Mouse (Mus musculus) adrenal gland, postnatal 25 days (tissue): Measurements from ENCODE around the gene Pum2. TPM values are rescaled to one million over a fixed set of nuclear protein-coding genes. Genes with fewer than 3 reads are reported as not detected.

Experiments used
- DNase-seq: peaks from one replicate; pipeline ENCODE4 v3.0.0; 2021; ENCODE audit warnings: mixed read lengths
- total RNA-seq: library from RNA; stranded (reverse); gene quantifications from 2 replicates; pipeline ENCODE4 v1.2.3, GENCODE M21; 2021

Pum2 gene
- total RNA-seq, 1 experiment from 2014 or later, result 159 TPM

GRCm38 (mm10) chr12:8761058-8761457 lies 87.1 kb downstream of the Pum2 start:
- DNase-seq, result no peak

GRCm38 (mm10) chr12:8762667-8763066 lies 88.7 kb downstream of the Pum2 start:
- DNase-seq, result no peak

- no peak for DNase-seq
Observed at GRCm38 (mm10) chr12:8764221-8764930, 90.4 kb downstream of the Pum2 start.

- DNase-seq, result peak; percentile 86
Observed at GRCm38 (mm10) chr12:8770946-8771843, 97.3 kb downstream of the Pum2 start, which contains the start of gene Sdc1. Sdc1 (plus strand) TSS chr12:8771323.

DNA sequence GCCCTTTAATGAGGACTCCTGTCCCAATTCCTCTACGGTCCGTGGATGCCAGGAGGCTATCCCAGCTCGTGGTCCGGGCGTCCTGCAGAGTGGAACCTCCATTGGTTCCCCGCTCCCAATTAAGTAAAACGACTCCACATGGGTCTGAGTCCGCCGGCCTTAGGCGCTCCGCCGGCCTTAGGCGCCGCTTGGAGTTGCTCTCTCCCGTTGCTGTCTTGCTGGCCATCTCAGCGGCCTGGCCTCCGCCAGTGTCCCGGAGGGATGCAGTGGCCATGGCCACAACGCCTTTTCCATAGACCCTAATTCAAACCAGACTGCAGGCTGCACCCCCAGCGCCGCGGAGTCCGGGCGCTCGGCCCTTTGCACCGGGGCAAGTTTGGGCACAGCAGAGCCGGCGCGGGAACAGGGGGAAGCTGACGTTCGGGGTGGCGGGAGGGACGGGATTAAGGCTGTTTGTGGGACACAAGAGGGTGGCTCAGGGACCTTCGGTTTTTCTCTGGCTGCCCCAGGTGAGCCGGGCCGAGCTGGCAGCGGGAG lies 98.0 kb downstream of the Pum2 start:
- peak; percentile 38 for DNase-seq

- peak; percentile 56 for DNase-seq
Observed at GRCm38 (mm10) chr12:8772451-8773143, 98.7 kb downstream of the Pum2 start.

DNA sequence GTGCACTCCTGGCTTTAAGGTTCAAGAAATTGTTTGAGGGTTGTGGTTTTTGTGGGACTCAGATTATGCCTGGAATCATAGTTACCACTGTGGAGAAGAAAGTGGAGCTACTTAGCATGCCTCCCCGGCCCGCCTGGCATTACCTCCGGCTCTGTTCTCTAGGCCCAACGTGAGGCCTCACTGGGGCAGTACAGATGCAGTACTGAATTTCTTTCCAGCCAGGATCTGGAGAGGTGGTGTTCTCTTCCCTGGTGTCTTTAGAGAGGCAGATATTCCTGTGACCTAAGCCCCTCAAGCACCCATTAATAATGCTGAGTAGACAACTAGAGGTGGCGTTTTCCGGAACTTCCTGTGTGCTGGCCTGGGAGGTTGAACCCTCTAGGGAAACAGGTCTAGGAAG lies 99.4 kb downstream of the Pum2 start:
- no peak for DNase-seq

GRCm38 (mm10) chr12:8774183-8774582 lies 100.2 kb downstream of the Pum2 start:
- DNase-seq, result no peak

DNA sequence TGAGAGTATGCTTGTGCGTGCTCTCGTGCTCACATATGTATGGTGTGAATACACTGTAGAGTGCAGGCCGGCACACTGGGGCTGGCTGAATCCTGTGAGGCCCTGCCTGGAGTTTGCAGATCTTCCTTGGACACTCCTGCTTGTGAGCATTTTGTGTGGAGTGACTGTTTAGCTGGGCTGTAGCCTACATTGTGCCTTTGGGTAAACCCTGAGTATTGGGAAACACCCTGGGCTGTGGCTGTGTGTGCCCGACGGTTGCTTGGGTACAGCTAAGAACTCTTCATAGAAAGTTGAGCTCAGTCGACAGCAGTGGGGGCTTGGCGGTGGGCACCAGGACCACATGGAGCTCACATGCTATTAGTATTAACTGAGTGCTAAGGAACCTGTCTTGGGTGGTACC lies 102.3 kb downstream of the Pum2 start:
- no peak for DNase-seq

DNA sequence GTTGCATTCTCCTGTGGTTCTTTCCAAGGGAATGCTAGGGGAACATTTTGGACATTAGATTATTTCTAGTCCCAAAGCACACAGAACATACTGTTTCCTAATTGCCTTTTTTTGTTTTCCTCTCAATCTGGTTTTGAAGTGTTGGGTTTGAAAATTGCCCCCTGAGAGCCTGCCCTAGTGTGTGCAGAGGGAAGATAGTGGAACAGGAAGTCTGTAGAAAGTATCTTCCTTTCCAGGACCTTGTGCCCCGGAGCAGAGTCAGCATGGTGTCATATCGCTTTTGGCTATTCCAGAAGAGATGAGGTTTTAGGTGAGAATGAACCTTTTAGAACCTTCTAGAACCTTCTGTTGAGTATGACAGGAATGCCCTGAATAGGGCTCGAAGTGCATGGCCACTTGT lies 102.8 kb downstream of the Pum2 start:
- DNase-seq, result no peak

DNA sequence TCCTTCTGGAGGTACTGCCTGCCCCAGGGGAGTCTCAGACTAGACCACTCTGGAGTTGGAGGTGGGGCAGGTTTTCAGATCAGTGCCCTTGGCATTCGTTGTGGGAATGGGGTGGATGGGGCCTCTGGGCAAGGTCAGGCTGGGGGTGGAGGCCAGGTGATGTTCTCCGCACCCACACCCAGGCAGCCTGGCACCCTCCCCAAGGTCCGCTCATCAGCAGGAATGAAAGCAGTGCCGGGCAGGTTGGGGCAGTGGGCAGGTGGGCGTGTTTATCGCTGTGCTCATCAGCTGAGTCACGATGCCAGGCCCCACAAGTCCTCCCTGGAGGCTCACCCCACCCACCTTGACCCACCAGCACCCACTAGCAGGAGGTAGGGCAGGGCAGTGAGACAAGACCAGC lies 104.2 kb downstream of the Pum2 start:
- no peak for DNase-seq

DNA sequence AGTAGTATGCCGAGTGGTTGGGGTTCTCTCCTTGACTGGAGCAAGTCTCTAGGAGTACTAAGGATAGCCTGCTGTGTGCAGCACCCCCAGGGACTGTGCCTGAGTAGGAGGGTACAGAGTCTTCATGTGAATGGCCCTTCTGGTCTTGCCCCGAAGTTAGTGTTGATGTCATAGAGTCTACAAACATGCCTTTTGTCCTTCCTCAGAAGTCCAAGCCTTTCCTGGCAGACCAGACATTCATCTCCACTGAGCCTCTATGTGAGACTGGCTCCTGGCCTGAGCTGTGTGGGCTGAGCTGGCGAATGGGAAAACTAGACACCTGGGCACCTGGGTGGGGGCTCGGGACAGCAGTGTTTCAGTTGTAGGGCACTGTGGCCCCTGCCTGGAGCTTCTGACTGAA lies 105.9 kb downstream of the Pum2 start:
- DNase-seq, result no peak

DNA sequence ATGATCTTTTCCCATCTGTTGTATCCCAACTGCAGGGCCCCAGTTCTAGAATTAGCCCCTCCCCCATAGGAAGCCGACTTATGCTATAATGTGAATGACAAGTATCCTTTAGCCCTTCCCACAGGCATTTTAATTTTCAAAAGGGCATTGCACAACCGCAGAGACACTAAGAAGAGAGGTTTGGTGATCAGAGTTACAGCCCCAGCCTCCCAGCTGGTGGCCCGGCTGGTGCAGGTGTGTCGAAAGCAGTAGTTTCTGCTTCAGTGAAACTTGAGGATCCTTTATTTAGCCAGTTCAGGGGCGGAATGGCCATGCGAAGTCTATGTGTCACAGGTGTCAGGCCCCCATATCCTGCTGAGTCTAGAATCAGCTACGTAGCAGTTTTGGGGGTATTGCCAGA lies 107.2 kb downstream of the Pum2 start:
- no peak for DNase-seq

DNA sequence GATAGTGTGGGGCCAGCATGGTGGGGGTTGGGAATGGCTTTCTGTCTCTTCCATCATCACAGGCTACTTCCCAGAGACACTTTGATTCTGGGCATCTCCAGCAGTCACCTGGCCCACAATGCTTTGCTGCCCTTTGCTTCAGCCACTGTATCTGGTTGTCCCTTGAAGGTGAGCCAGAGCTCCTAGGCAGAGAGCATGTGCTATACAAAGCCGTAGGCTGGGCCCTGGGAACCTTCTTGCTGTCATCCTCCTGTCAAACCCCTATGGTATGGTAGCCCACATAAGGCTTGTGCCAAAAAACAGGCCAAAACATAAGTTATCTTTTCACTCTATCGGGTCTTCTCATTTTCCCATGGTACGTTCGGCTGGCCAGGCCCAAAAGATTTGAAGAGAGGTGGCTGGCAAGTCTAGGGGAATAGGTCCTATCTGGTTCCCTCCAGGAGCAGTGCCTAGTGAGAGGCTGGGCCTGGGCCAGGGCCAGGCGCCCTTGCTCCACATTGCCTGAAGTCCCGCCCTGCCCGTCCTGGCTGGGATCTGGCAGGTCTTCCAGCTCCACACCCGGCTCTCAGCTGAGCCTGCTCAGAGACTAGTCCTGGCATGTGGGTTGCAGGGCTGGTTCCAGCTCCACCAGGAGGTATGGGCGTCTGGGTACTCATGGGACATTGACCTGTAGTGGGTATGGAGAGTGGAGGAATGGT lies 107.9 kb downstream of the Pum2 start:
- peak; percentile 67 for DNase-seq

DNA sequence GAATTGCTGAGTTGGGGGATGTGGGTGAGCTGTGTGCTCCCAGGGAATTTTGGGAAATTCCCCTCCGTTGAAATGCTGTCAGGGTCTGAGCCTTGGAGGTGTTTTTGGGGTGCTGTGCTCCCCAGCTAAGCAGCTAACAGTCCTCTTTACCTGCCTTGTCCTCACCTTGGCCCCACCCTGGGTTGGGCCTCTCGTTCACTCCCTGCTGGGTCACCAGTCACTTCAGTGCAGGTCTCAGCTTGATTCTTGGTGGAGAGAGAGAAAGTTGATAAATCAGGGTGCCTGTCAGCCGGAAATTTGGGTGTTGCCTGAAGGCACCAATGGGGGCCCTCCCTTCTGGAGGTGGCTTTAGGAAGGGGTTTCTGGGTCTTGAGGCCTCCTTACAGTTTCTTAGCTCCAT lies 108.6 kb downstream of the Pum2 start:
- no peak for DNase-seq

GRCm38 (mm10) chr12:8784189-8784588 lies 110.3 kb downstream of the Pum2 start:
- no peak for DNase-seq

DNA sequence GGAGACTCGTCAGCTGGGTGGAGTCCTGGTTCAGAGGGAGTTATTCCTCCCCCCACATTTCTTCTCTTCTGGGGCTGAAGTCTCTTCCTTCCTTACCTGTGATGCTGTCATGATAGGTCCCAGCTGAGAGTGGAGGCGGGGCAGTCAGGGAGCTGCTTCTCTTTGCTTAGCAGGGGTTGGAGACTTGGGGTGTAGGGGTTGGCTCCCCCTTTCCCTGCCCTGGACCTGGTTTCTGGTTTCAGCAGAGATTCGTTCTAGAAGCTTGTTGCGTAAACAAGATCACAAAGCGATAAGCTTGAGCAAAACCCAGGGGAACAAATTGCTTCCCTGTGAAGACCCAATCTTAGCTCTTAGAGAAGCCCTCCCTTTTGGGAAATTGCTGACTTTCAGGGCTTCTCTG lies 112.5 kb downstream of the Pum2 start:
- no peak for DNase-seq

DNA sequence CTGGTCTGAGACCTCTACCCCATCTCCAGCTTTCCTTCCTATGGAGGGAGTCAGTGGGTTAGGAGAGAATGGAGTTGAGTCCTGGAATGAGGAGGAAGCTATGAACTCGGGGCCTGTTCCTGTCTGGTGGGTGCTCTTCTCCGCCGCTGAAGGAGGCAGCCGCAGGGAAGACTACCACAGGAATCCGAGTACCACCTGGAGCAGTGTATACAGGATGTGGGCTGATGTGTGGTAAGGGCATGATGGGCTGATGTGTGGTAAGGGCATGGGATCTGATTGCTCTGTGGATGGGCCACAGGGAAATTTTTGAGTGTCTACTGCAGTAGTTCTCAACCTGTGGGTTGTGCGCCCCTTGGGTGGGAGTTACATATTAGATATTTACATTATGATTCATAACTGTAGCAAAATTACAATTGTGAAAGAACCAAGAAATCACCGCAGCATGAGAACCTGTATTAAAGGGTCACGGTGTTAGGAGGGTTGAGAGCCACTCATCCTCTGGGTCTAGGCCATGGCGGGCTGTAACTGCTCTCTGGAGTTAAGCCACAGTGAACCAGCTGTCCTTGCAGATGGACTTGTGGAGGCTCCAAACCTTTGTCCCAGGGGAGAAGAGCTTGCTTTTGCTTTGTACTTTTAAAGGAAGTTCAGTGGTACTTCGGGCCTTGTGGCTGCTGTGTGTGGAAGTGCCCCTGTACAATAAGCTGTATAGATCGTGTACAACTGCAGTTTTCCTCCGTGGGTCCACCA lies 113.2 kb downstream of the Pum2 start:
- DNase-seq, result no peak

DNA sequence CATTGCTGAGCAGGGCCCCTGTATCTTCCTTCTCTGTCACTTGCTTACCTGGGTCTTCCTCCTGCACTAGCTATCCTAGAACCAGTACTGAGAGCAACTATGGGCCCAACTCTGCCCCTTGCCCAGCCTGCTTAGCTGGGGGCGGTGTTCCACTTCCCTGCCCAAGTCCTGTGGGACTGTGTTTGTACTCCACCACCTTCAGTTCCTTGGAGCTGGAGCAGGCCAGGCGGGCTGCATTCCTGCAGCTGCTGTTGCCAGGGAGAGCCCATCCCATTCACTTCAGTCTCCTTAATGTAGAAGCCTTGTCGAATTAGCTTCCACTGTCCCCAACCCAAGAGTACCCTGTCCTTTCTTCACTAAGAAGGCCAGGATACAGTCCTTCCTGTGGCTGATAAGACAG lies 114.5 kb downstream of the Pum2 start:
- DNase-seq, result no peak

DNA sequence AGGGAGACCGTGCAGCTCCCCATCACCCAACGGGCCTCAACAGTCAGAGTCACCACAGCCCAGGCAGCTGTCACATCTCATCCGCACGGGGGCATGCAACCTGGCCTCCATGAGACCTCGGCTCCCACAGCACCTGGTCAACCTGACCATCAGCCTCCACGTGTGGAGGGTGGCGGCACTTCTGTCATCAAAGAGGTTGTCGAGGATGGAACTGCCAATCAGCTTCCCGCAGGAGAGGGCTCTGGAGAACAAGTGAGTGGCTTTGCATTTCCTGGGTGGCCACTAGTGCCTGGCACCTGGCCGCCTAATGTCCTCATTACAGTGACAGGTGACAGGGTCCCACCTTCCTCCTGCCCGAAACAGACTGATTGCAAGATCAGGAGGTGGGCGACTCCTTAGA lies 116.7 kb downstream of the Pum2 start:
- no peak for DNase-seq

- no peak for DNase-seq
Observed at GRCm38 (mm10) chr12:8793410-8794051, 119.6 kb downstream of the Pum2 start.
